Mouse (Mus musculus) thymus, adult 2 months (tissue): Measurements from ENCODE around the gene Tipin. TPM values are rescaled to one million over a fixed set of nuclear protein-coding genes. Genes with fewer than 3 reads are reported as not detected.
A peak's percentile ranks its signal among the peaks of the same experiment; 100 is the strongest.

Experiments used
- DNase-seq: peaks from one replicate; pipeline ENCODE4 v3.0.0; 2021
- H3K27ac ChIP-seq: fragments of 200-500 bp; 2 replicates; pipeline ENCODE4 v1.5.1; 2012; ENCODE audit warnings: low read length, control low read depth; ENCODE audit not compliant: control insufficient read depth, insufficient read depth
- H3K27me3 ChIP-seq: fragments of 200-500 bp; 2 replicates; pipeline ENCODE4 v1.6.1; 2012; ENCODE audit warnings: mild to moderate bottlenecking, low read length, moderate library complexity, mixed read lengths; ENCODE audit not compliant: control insufficient read depth, insufficient read depth
- H3K36me3 ChIP-seq: fragments of 200-500 bp; 2 replicates; pipeline ENCODE4 v1.6.1; 2012; ENCODE audit warnings: mild to moderate bottlenecking, low read length, moderate library complexity; ENCODE audit not compliant: control insufficient read depth, insufficient read depth
- H3K4me1 ChIP-seq: fragments of 200-500 bp; replicated peaks from 2 replicates; pipeline ENCODE4 v1.6.1; 2012; ENCODE audit warnings: low read length; ENCODE audit not compliant: control insufficient read depth, insufficient read depth
- H3K4me3 ChIP-seq: fragments of 200-500 bp; 2 replicates; pipeline ENCODE4 v1.5.1; 2012; ENCODE audit warnings: mild to moderate bottlenecking, low read length, control low read depth, moderate library complexity; ENCODE audit not compliant: control insufficient read depth, insufficient read depth
- CTCF ChIP-seq: fragments of 200-500 bp; IDR thresholded peaks from 2 replicates; pipeline ENCODE4 v1.5.1; 2012; ENCODE audit warnings: mild to moderate bottlenecking, control low read depth, low read length, moderate library complexity, borderline replicate concordance; ENCODE audit not compliant: control insufficient read depth, poor library complexity, insufficient read depth; ENCODE audit errors: extremely low read depth
- POLR2A ChIP-seq: fragments of 200-500 bp; IDR thresholded peaks from 2 replicates; pipeline ENCODE4 v1.6.1; 2012; ENCODE audit warnings: mild to moderate bottlenecking, low read length, control low read depth, moderate library complexity; ENCODE audit not compliant: control insufficient read depth, poor library complexity, insufficient read depth; ENCODE audit errors: extremely low read depth
- WGBS: fragments of 180-500 bp; shearing (Covaris S2); methylation state at CpG from one replicate; pipeline ENCODE4 v1.1.7; 2018; 5-methylcytosine and 5-hydroxymethylcytosine counted together
- polyA plus RNA-seq: library from polyadenylated mRNA; depleted of rRNA; stranded (reverse); fragments of >200 nt; gene quantifications from 2 replicates; pipeline ENCODE4 v1.2.3, GENCODE M21; 2012

Tipin gene
- polyA plus RNA-seq, 1 experiment, result 16.5 TPM

GRCm38 (mm10) chr9:64253021-64253904 is 28.1 kb upstream of the Tipin start, which contains the start of gene Map2k1:
Gene Map2k1, minus strand, starts transcription at chr9:64253631.
- H3K4me3 ChIP-seq, result peak within 1 kb of the TSS; percentile 60
- no peak within 1 kb of the TSS; the same call in 1 of the 2 replicates for H3K27ac ChIP-seq
- DNase-seq, result peak; percentile 100
- under 1% methylated on average over 89 of the region's 89 CpGs for WGBS
- H3K27me3 ChIP-seq, result no peaks in the 10 kb centered on the region
- H3K4me1 ChIP-seq, result peaks cover 5% of the 10 kb centered on the region; the same call in 1 of the 2 replicates
- peak; percentile 86 for TF ChIP-seq CTCF
- peak; percentile 99 for TF ChIP-seq POLR2A
- no peaks in the 10 kb centered on the region for H3K36me3 ChIP-seq

- Histone ChIP-seq H3K27ac (no peak overlapping the region), H3K4me1 (peaks cover 5% of the 10 kb centered on the region; the same call in 1 of the 2 replicates), H3K27me3 (no peaks in the 10 kb centered on the region), H3K36me3 (no peaks in the 10 kb centered on the region), H3K4me3 (no peak overlapping the region)
- no peak for TF ChIP-seq POLR2A
- no peak for TF ChIP-seq CTCF
- 21% methylated on average over 3 of the region's 3 CpGs for WGBS
- no peak for DNase-seq
Measured at GRCm38 (mm10) chr9:64255422-64255821, 26.0 kb upstream of the Tipin start.

- Histone ChIP-seq H3K27ac (no peak overlapping the region), H3K36me3 (no peaks in the 10 kb centered on the region), H3K4me1 (peaks cover 5% of the 10 kb centered on the region; the same call in 1 of the 2 replicates), H3K27me3 (no peaks in the 10 kb centered on the region), H3K4me3 (no peak overlapping the region)
- 95% methylated on average over 3 of the region's 3 CpGs for WGBS
- no peak for DNase-seq
- TF ChIP-seq CTCF (no peak), POLR2A (no peak)
Measured at GRCm38 (mm10) chr9:64256204-64256603, 25.2 kb upstream of the Tipin start.

DNA sequence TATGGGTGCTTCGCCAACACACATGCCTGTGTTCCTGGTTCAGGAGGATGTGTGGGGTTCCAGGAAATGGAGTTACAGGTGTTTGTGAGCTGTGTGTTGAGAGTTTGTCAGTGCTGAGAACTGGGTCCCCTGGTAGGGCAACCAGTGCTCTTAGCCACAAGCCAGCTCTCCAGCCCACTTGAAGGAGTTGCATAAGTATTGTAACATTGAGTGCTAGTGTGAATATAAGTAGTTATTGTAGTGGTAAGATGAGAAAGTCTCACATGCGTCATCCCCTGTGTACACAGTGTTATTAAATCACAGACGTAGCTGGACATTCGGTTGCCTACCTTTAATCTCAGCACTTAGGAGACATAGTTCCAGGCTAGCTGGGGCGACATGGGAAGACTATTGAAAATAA is 21.5 kb upstream of the Tipin start:
- Histone ChIP-seq H3K27ac (no peak overlapping the region), H3K4me3 (no peak overlapping the region), H3K36me3 (no peaks in the 10 kb centered on the region), H3K4me1 (no peaks in the 10 kb centered on the region), H3K27me3 (no peaks in the 10 kb centered on the region)
- no peak for DNase-seq
- WGBS, result 83% methylated on average over 5 of the region's 5 CpGs
- TF ChIP-seq CTCF (no peak), POLR2A (no peak)

GRCm38 (mm10) chr9:64261023-64261422 is 20.4 kb upstream of the Tipin start:
- DNase-seq, result no peak
- no peak for TF ChIP-seq CTCF
- no peak for TF ChIP-seq POLR2A
- Histone ChIP-seq H3K4me3 (no peak overlapping the region), H3K27me3 (no peaks in the 10 kb centered on the region), H3K27ac (no peak overlapping the region), H3K36me3 (no peaks in the 10 kb centered on the region), H3K4me1 (no peaks in the 10 kb centered on the region)
- WGBS, result 94% methylated on average over 4 of the region's 4 CpGs

DNA sequence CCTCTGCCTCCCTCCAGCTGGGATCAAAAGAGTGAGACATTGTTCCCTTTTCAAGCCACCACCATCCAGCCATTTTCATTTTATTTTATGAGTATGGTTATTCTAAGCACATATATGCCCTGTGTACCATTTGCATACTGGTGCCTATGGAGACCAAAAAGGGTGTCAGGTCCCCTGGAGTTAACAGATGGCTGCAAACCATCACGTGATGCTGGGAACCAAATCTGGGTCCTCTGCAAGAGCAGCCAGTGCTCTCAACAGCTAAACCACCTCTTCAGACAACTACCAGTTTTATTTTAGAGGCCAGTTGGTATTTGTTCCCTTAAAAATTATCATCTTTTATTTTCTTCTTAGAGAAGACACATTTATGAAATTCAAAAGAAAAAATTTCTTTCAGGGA is 16.6 kb upstream of the Tipin start:
- WGBS, result 61% methylated on average over 1 of the region's 1 CpGs
- no peak for TF ChIP-seq POLR2A
- no peak for TF ChIP-seq CTCF

More for the DNA sequence above, 16.6 kb upstream of the Tipin start:
- no peak overlapping the region for H3K27ac ChIP-seq
- no peaks in the 10 kb centered on the region for H3K36me3 ChIP-seq
- no peak for DNase-seq
- H3K27me3 ChIP-seq, result no peaks in the 10 kb centered on the region
- no peak overlapping the region for H3K4me3 ChIP-seq
- H3K4me1 ChIP-seq, result no peaks in the 10 kb centered on the region
